Comparison of ENCODE assay signal across 7 mouse cellular contexts in genomic region chr6:120294785-120295133, GRCm38 (mm10). TPM values are rescaled to one million over a fixed set of nuclear protein-coding genes. Genes with fewer than 3 reads are reported as not detected.
DNase-seq lines count a peak whose midpoint lies in the region; ATAC-seq and TF ChIP-seq lines count a peak whose summit lies in the region.

No protein-coding gene starts in this region.

- H3K4me1 ChIP-seq in cortical plate, adult 2 months (ENCODE audit: control insufficient read depth, insufficient read depth, low read length) = no peaks in the 10 kb centered on the region
- peaks cover 4% of the 10 kb centered on the region for H3K4me1 ChIP-seq in hindbrain, embryonic 16.5 days (ENCODE audit: control insufficient read depth, insufficient read depth, low read depth, low read length)
- 0 out of 2 replicates have a peak, but pooled peaks cover 4% of the 10 kb centered on the region for H3K4me1 ChIP-seq in limb, embryonic 11.5 days (ENCODE audit: control insufficient read depth, insufficient read depth, low read length)
- H3K4me1 ChIP-seq in midbrain, embryonic 15.5 days = peaks cover 8% of the 10 kb centered on the region; the same call in 1 of the 2 replicates

- TF ChIP-seq CTCF in cortical plate, adult 2 months (IDR thresholded peaks at IDR 0.05; ENCODE audit: extremely low read depth, insufficient read depth, low read length) = no peak

- peak overlapping the region; percentile 73 for H3K9ac ChIP-seq in hindbrain, embryonic 16.5 days (ENCODE audit: low read depth, low read length)
- H3K9ac ChIP-seq in limb, embryonic 11.5 days (ENCODE audit: low read length) = peak overlapping the region; percentile 60; the same call in 1 of the 2 replicates
- H3K9ac ChIP-seq in midbrain, embryonic 15.5 days = peak overlapping the region; percentile 65

- DNase-seq in right cerebral cortex, postnatal 10 days (ENCODE audit: low spot score in 2 of 2) = peak; percentile 35 to 47
- no peak for DNase-seq in right cerebral cortex, postnatal 4 days
- DNase-seq in limb, embryonic 11.5 days (ENCODE audit: low spot score) = peak; percentile 67
- peak; percentile 31 to 51 for DNase-seq in thymus, postnatal 36 days

- peak overlapping the region; percentile 100 for H3K4me2 ChIP-seq in hindbrain, embryonic 16.5 days (ENCODE audit: low read length)
- peak overlapping the region; percentile 98 for H3K4me2 ChIP-seq in limb, embryonic 11.5 days (ENCODE audit: low read depth, severe bottlenecking)
- peak overlapping the region; percentile 100 for H3K4me2 ChIP-seq in midbrain, embryonic 15.5 days

- no peak for TF ChIP-seq POLR2A in cortical plate, adult 2 months (IDR thresholded peaks at IDR 0.05; ENCODE audit: extremely low read depth, insufficient read depth, low read length)

- H3K4me3 ChIP-seq in cortical plate, adult 2 months (ENCODE audit: insufficient read depth, low read length) = peak overlapping the region; percentile 81
- H3K4me3 ChIP-seq in hindbrain, embryonic 16.5 days (ENCODE audit: low read length) = peak overlapping the region; percentile 81
- peak overlapping the region; percentile 67 for H3K4me3 ChIP-seq in limb, embryonic 11.5 days (ENCODE audit: low read depth, low read length)
- H3K4me3 ChIP-seq in midbrain, embryonic 15.5 days = peak overlapping the region; percentile 86

- peak; percentile 78 for ATAC-seq in hindbrain, embryonic 16.5 days
- peak; percentile 60 for ATAC-seq in limb, embryonic 11.5 days (ENCODE audit: insufficient number of reproducible peaks, low FRiP score, low TSS enrichment, low read depth)
- ATAC-seq in midbrain, embryonic 15.5 days (replicated peaks) = peak; percentile 79

- WGBS in hindbrain, embryonic 16.5 days = 2% methylated on average over 16 of the region's 16 CpGs
- under 1% methylated on average over 15 of the region's 16 CpGs for WGBS in limb, embryonic 11.5 days
- WGBS in midbrain, embryonic 15.5 days = under 1% methylated on average over 16 of the region's 16 CpGs

- H3K27ac ChIP-seq in cortical plate, adult 2 months (ENCODE audit: insufficient read depth, low read length) = no peak overlapping the region
- no peak overlapping the region for H3K27ac ChIP-seq in hindbrain, embryonic 16.5 days (ENCODE audit: low read depth, low read length)
- no peak overlapping the region for H3K27ac ChIP-seq in limb, embryonic 11.5 days (replicated peaks; ENCODE audit: low read depth, low read length)
- H3K27ac ChIP-seq in midbrain, embryonic 15.5 days = no peak overlapping the region

- no peaks in the 10 kb centered on the region for H3K36me3 ChIP-seq in hindbrain, embryonic 16.5 days (ENCODE audit: control insufficient read depth, insufficient read depth, low read length)
- no peaks in the 10 kb centered on the region for H3K36me3 ChIP-seq in limb, embryonic 11.5 days (ENCODE audit: control insufficient read depth, insufficient read depth, low read length)
- no peaks in the 10 kb centered on the region for H3K36me3 ChIP-seq in midbrain, embryonic 15.5 days (replicated peaks)

- H3K27me3 ChIP-seq in hindbrain, embryonic 16.5 days (replicated peaks; ENCODE audit: control insufficient read depth, insufficient read depth, low read length) = peaks cover 12% of the 10 kb centered on the region
- H3K27me3 ChIP-seq in limb, embryonic 11.5 days (ENCODE audit: control insufficient read depth, insufficient read depth, low read length) = peaks cover 22% of the 10 kb centered on the region
- peaks cover 14% of the 10 kb centered on the region for H3K27me3 ChIP-seq in midbrain, embryonic 15.5 days (replicated peaks)

- H3K9me3 ChIP-seq in hindbrain, embryonic 16.5 days (ENCODE audit: control insufficient read depth, low read length) = no peaks in the 10 kb centered on the region
- H3K9me3 ChIP-seq in limb, embryonic 11.5 days (ENCODE audit: control insufficient read depth, low read length) = no peaks in the 10 kb centered on the region
- H3K9me3 ChIP-seq in midbrain, embryonic 15.5 days = no peaks in the 10 kb centered on the region

RNA-seq across cellular contexts. Expression of gene B4galnt3, which starts 0.4 kb away (rescaled TPM):
- polyA plus RNA-seq in cortical plate, adult 2 months (2012; rRNA removed) = 0.58 and 0.70 TPM in 2 replicates
- 0.20 and 0.24 TPM in 2 replicates for polyA plus RNA-seq in hindbrain, embryonic 16.5 days (2015; fragmentation: Nextera tagmentation; extraction: Ambion mirVana)
- 0.13 and 0.19 TPM in 2 replicates for polyA plus RNA-seq in limb, embryonic 11.5 days (2014; fragmentation: Nextera tagmentation; extraction: Ambion mirVana)
- 0.11 and 0.22 TPM in 2 replicates for polyA plus RNA-seq in midbrain, embryonic 15.5 days (2015; fragmentation: Nextera tagmentation; extraction: Ambion mirVana)

RNA-seq across cellular contexts. Expression of gene D330020A13Rik, which starts 0.6 kb away (rescaled TPM):
- polyA plus RNA-seq in cortical plate, adult 2 months (2012; rRNA removed) = 0.13 TPM in 1 of 2 replicates, not detected in the other
- 0.14 TPM in 1 of 2 replicates, not detected in the other for polyA plus RNA-seq in hindbrain, embryonic 16.5 days (2015; fragmentation: Nextera tagmentation; extraction: Ambion mirVana)
- polyA plus RNA-seq in limb, embryonic 11.5 days (2014; fragmentation: Nextera tagmentation; extraction: Ambion mirVana) = not detected in 2 replicates
- not detected in 2 replicates for polyA plus RNA-seq in midbrain, embryonic 15.5 days (2015; fragmentation: Nextera tagmentation; extraction: Ambion mirVana)
